ENCODE assay signal across 9 mouse cellular contexts in the genomic region with DNA sequence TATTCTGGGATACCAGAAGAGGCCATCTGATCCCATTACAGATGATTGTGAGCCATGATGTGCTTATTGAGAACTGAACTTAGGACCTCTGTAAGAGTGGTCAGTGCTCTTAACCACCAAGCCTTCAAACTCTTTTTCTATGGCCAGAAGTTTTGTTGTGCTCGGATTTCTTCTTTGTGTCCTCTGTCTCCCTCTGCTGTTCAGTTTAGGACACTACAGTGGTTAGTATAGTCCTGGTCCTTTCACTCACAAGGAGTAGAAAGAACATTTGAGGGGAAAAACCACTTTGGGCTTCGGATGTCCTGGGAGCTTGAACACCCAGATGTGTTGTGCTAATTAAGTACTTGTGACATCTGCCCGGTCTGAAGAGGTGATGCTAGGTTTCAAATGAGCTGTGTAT.
DNase-seq lines count a peak whose midpoint lies in the region; ATAC-seq and TF ChIP-seq lines count a peak whose summit lies in the region.
"Had no signal": no experiment of that assay in that cellular context is flagged by ENCODE, and none has a peak within 500 bp of the region (broad histone marks: within the 10 kb centered on the region; RNA-seq: fewer than 3 reads in every experiment).

No protein-coding gene starts in this region.

- no peak for ATAC-seq in kidney, embryonic 14.5 days (ENCODE audit: low FRiP score, low TSS enrichment)

- no peak overlapping the region for H3K9ac ChIP-seq in kidney, embryonic 14.5 days (ENCODE audit: low read depth, low read length)
- no peak overlapping the region for H3K9ac ChIP-seq in MEL (ENCODE audit: control insufficient read depth, low read depth, low read length, poor library complexity, severe bottlenecking)
- H3K9ac ChIP-seq: embryonic facial prominence, embryonic 12.5 days had no signal

- WGBS in kidney, embryonic 14.5 days: 68% methylated on average over 3 of the region's 3 CpGs
- 58% methylated on average over 3 of the region's 3 CpGs for WGBS in forebrain, embryonic 10.5 days

- H3K79me2 ChIP-seq in MEL (ENCODE audit: control insufficient read depth, insufficient read depth, low read length, poor library complexity): no peaks in the 10 kb centered on the region

- TF ChIP-seq CTCF in MEL (IDR thresholded peaks at IDR 0.05 in 2 of 3, conservative IDR thresholded peaks at IDR 0.05 in 1 of 3; ENCODE audit: control insufficient read depth in 1 of 3, insufficient read depth in 1 of 3, low read depth in 2 of 3, low read length in 3 of 3, poor library complexity in 1 of 3, severe bottlenecking in 1 of 3): peak in 2 of 3 experiments; percentile 37 to 52; a peak in 4 of 6 replicates

- H3K4me1 ChIP-seq in kidney, embryonic 14.5 days (ENCODE audit: control insufficient read depth, insufficient read depth, low read length): no peaks in the 10 kb centered on the region
- H3K4me1 ChIP-seq in MEL (ENCODE audit: control insufficient read depth in 1 of 2, insufficient read depth in 2 of 2, low read length in 2 of 2): no peaks in the 10 kb centered on the region
- H3K4me1 ChIP-seq in forebrain, embryonic 10.5 days: no peaks in the 10 kb centered on the region
- H3K4me1 ChIP-seq: embryonic facial prominence, embryonic 12.5 days had no signal

- DNase-seq in kidney, postnatal 10 days: peak; percentile 6
- DNase-seq in MEL (ENCODE audit: low read depth, low spot score): peak; percentile 40
- DNase-seq in brain, embryonic 18.5 days (ENCODE audit: low read depth, low spot score): peak; percentile 3
- DNase-seq in layer of hippocampus, postnatal 36 days: peak; percentile 4 to 12
- DNase-seq in spleen, adult 18-20 months: no peak
- DNase-seq in forebrain, embryonic 10.5 days (ENCODE audit: extremely low spot score, low spot score): no peak
- DNase-seq in spleen, postnatal 14 days (ENCODE audit: low spot score in 2 of 2): no peak

- no peak overlapping the region for H3K27ac ChIP-seq in kidney, embryonic 14.5 days (ENCODE audit: low read depth, low read length)
- H3K27ac ChIP-seq in MEL (ENCODE audit: control insufficient read depth, low read depth, low read length): no peak overlapping the region
- no peak overlapping the region for H3K27ac ChIP-seq in forebrain, embryonic 10.5 days
- H3K27ac ChIP-seq: embryonic facial prominence, embryonic 12.5 days had no signal

- no peak for TF ChIP-seq POLR2A in MEL (IDR thresholded peaks at IDR 0.05; ENCODE audit: control insufficient read depth in 1 of 2, insufficient read depth in 1 of 2, low read depth in 1 of 2, low read length in 2 of 2, poor library complexity in 1 of 2)

- H3K4me3 ChIP-seq in kidney, embryonic 14.5 days (ENCODE audit: low read length): no peak overlapping the region
- H3K4me3 ChIP-seq in MEL (ENCODE audit: control insufficient read depth in 1 of 2, insufficient read depth in 1 of 2, low read depth in 2 of 2, low read length in 2 of 2): no peak overlapping the region
- H3K4me3 ChIP-seq in forebrain, embryonic 10.5 days: no peak overlapping the region
- H3K4me3 ChIP-seq: embryonic facial prominence, embryonic 12.5 days had no signal

- H3K27me3 ChIP-seq in kidney, embryonic 14.5 days (ENCODE audit: control insufficient read depth, insufficient read depth, low read length): no peaks in the 10 kb centered on the region
- H3K27me3 ChIP-seq in MEL (ENCODE audit: control insufficient read depth in 1 of 2, insufficient read depth in 2 of 2, low read length in 2 of 2): no peaks in the 10 kb centered on the region
- no peaks in the 10 kb centered on the region for H3K27me3 ChIP-seq in forebrain, embryonic 10.5 days (ENCODE audit: poor library complexity, severe bottlenecking)
- H3K27me3 ChIP-seq: embryonic facial prominence, embryonic 12.5 days had no signal

- H3K36me3 ChIP-seq in kidney, embryonic 14.5 days (ENCODE audit: control insufficient read depth, insufficient read depth, low read length): no peaks in the 10 kb centered on the region
- H3K36me3 ChIP-seq in MEL (ENCODE audit: control insufficient read depth in 1 of 2, insufficient read depth in 2 of 2, low read length in 2 of 2): no peaks in the 10 kb centered on the region
- no peaks in the 10 kb centered on the region for H3K36me3 ChIP-seq in forebrain, embryonic 10.5 days (replicated peaks)
- H3K36me3 ChIP-seq: embryonic facial prominence, embryonic 12.5 days had no signal

- H3K4me2 ChIP-seq in kidney, embryonic 14.5 days (replicated peaks; ENCODE audit: low read depth, low read length): no peak overlapping the region
- H3K4me2 ChIP-seq: embryonic facial prominence, embryonic 12.5 days had no signal

- peaks cover 8% of the 10 kb centered on the region; the same call in 1 of the 2 replicates for H3K9me3 ChIP-seq in kidney, embryonic 14.5 days (ENCODE audit: control insufficient read depth, low read length)
- no peaks in the 10 kb centered on the region for H3K9me3 ChIP-seq in MEL (replicated peaks; ENCODE audit: insufficient read depth, low read length)
- H3K9me3 ChIP-seq in forebrain, embryonic 10.5 days: peaks cover 13% of the 10 kb centered on the region

- peak; percentile 53 for TF ChIP-seq RAD21 in MEL (IDR thresholded peaks at IDR 0.05; ENCODE audit: low read depth, low read length)

- no peak for TF ChIP-seq EP300 in MEL (IDR thresholded peaks at IDR 0.05; ENCODE audit: low read depth in 1 of 2, low read length in 2 of 2)

TF ChIP-seq in MEL, 35 proteins besides CTCF, POLR2A, EP300 and RAD21:
- peak; percentile 51 for TF ChIP-seq SMC3 (IDR thresholded peaks at IDR 0.05; ENCODE audit: low read depth, low read length)
- TF ChIP-seq ZMIZ1 (IDR thresholded peaks at IDR 0.05; ENCODE audit: low read depth, low read length): no peak
- no peak for TF ChIP-seq BHLHE40 (IDR thresholded peaks at IDR 0.05; ENCODE audit: borderline replicate concordance, low read depth, low read length)
- TF ChIP-seq ZC3H11A (IDR thresholded peaks at IDR 0.05; ENCODE audit: low read depth, low read length): peak; percentile 12; the same call in 1 of the 2 replicates
- no peak for TF ChIP-seq MAFK (IDR thresholded peaks at IDR 0.05; ENCODE audit: borderline replicate concordance, low read depth, low read length)
- no peak for TF ChIP-seq TAL1 (IDR thresholded peaks at IDR 0.05; ENCODE audit: low read length)

Comparison
In these comparisons a context has a peak if more than half of its experiments do, and no peak if none do; other contexts are left out.
1. DNase-seq: peak in kidney, postnatal 10 days (single experiment), MEL (single experiment), brain, embryonic 18.5 days (single experiment) and layer of hippocampus, postnatal 36 days (2 of 2); none in spleen, adult 18-20 months (0 of 2), forebrain, embryonic 10.5 days (single experiment) and spleen, postnatal 14 days (0 of 2).